Mouse (Mus musculus) intestine, embryonic 15.5 days (tissue): ENCODE data around the gene Defb26. TPM values are rescaled to one million over a fixed set of nuclear protein-coding genes. Genes with fewer than 3 reads are reported as not detected.

Source experiments
- polyA plus RNA-seq: library from polyadenylated mRNA; unstranded; fragments of >200 nt; fragmentation: Nextera tagmentation; extraction: Ambion mirVana; gene quantifications from 2 replicates; pipeline ENCODE4 v1.2.1, GENCODE M21; 2015

Gene Defb26
- polyA plus RNA-seq, 1 experiment from 2014 or later, result not detected

Other genes with a start within 250 kb of the Defb26 start
- 34.8 and 37.4 TPM in 2 replicates for gene Tbc1d20, start 217.9 kb downstream of the Defb26 start, polyA plus RNA-seq
- 75.2 and 82.2 TPM in 2 replicates for gene Rbck1, start 179.0 kb downstream of the Defb26 start, polyA plus RNA-seq
- 4.3 and 4.9 TPM in 2 replicates for gene Trib3, start 167.7 kb downstream of the Defb26 start, polyA plus RNA-seq
- 1.8 and 2.1 TPM in 2 replicates for gene Nrsn2, start 135.1 kb downstream of the Defb26 start, polyA plus RNA-seq
- 5.4 and 5.9 TPM in 2 replicates for gene Sox12, start 113.6 kb downstream of the Defb26 start, polyA plus RNA-seq
- gene Zcchc3, start 96.7 kb downstream of the Defb26 start, polyA plus RNA-seq, result 34.4 and 40.8 TPM in 2 replicates
- gene 6820408C15Rik, start 96.1 kb downstream of the Defb26 start, polyA plus RNA-seq, result 0.42 and 0.49 TPM in 2 replicates
- not detected in 2 replicates for gene Defb23, start 47.1 kb downstream of the Defb26 start, polyA plus RNA-seq
- not detected in 2 replicates for gene Defb20, start 34.6 kb downstream of the Defb26 start, polyA plus RNA-seq
- not detected in 2 replicates for gene Defb22, start 21.6 kb downstream of the Defb26 start, polyA plus RNA-seq
- gene Defb28, start 6.6 kb upstream of the Defb26 start, polyA plus RNA-seq, result not detected in 2 replicates
- not detected in 2 replicates for gene Defb29, start 28.4 kb upstream of the Defb26 start, polyA plus RNA-seq
- gene Gm17416, start 57.6 kb upstream of the Defb26 start, polyA plus RNA-seq, result not detected in 2 replicates
- not detected in 2 replicates for gene Defb21, start 61.1 kb upstream of the Defb26 start, polyA plus RNA-seq
- not detected in 2 replicates for gene Defb19, start 68.6 kb upstream of the Defb26 start, polyA plus RNA-seq
- gene Defb45, start 87.7 kb upstream of the Defb26 start, polyA plus RNA-seq, result not detected in 2 replicates
- not detected in 2 replicates for gene Defb36, start 92.6 kb upstream of the Defb26 start, polyA plus RNA-seq
- gene Defb25, start 111.4 kb upstream of the Defb26 start, polyA plus RNA-seq, result 0.67 and 2.3 TPM in 2 replicates
- 10.0 and 10.3 TPM in 2 replicates for gene Rem1, start 115.3 kb upstream of the Defb26 start, polyA plus RNA-seq
- 115 and 120 TPM in 2 replicates for gene H13, start 157.8 kb upstream of the Defb26 start, polyA plus RNA-seq
- 26.3 and 26.8 TPM in 2 replicates for gene Mcts2, start 175.3 kb upstream of the Defb26 start, polyA plus RNA-seq
- 102 and 116 TPM in 2 replicates for gene Id1, start 224.6 kb upstream of the Defb26 start, polyA plus RNA-seq
- 12.2 and 14.2 TPM in 2 replicates for gene Cox4i2, start 242.5 kb upstream of the Defb26 start, polyA plus RNA-seq